Mouse (Mus musculus) CH12.LX (cell line): ENCODE data around the gene Klhl23. TPM values are rescaled to one million over a fixed set of nuclear protein-coding genes. Genes with fewer than 3 reads are reported as not detected.
"Not testable (repeated sequence)": the region's sequence is repeated elsewhere in the genome, so short reads cannot be mapped to it uniquely, and the experiment has no call there.

Experiments used
- DNase-seq: peaks from one replicate; pipeline ENCODE4 v3.0.0-alpha.2; 2013; ENCODE audit errors: extremely low read depth
- H3K27ac ChIP-seq: 2 replicates; pipeline ENCODE4 v1.5.1; 2012; ENCODE audit warnings: low read depth, mild to moderate bottlenecking, control low read depth, moderate library complexity; ENCODE audit not compliant: insufficient read depth
- H3K27me3 ChIP-seq: replicated peaks from 2 replicates; pipeline ENCODE3; 2012; ENCODE audit warnings: inconsistent platforms
- H3K36me3 ChIP-seq, 2 experiments: replicated peaks in 1 of 2; 2 replicates each; pipeline versions ENCODE3 to v1.6.1; 2012; ENCODE audit warnings: inconsistent platforms in 1 of 2, low read length in 1 of 2, mild to moderate bottlenecking in 1 of 2, mixed read lengths in 1 of 2, moderate library complexity in 1 of 2; ENCODE audit not compliant: control insufficient read depth in 1 of 2, insufficient read depth in 1 of 2
- H3K4me1 ChIP-seq, 2 experiments: 2 replicates each; pipeline ENCODE4 v1.6.1; 2012; ENCODE audit warnings: inconsistent platforms in 1 of 2, moderate library complexity in 1 of 2; ENCODE audit not compliant: insufficient read depth in 2 of 2, control insufficient read depth in 1 of 2
- H3K4me2 ChIP-seq: 2 replicates; pipeline ENCODE4 v1.6.1; 2012; ENCODE audit warnings: low read depth, mild to moderate bottlenecking, control low read depth; ENCODE audit not compliant: poor library complexity, insufficient read depth, severe bottlenecking
- H3K4me3 ChIP-seq, 3 experiments: fragments of 150-350 bp in 1 of 3; sonication (generic) in 1 of 3; replicated peaks in 1 of 3; 2 replicates each; pipeline versions ENCODE3 to v1.5.1; 2011 to 2012; ENCODE audit warnings: low read depth in 2 of 3, low read length in 2 of 3, mild to moderate bottlenecking in 2 of 3, moderate library complexity in 2 of 3, control low read depth in 1 of 3, improper control_type of control experiment in 1 of 3, inconsistent platforms in 1 of 3, mixed read lengths in 1 of 3; ENCODE audit not compliant: poor library complexity in 1 of 3
- H3K79me2 ChIP-seq: replicated peaks from 2 replicates; pipeline ENCODE4 v1.6.1; 2012; ENCODE audit warnings: mild to moderate bottlenecking, moderate library complexity; ENCODE audit not compliant: control insufficient read depth, poor library complexity, insufficient read depth, severe bottlenecking; ENCODE audit errors: extremely low read depth
- H3K9ac ChIP-seq: 2 replicates; pipeline ENCODE4 v1.6.1; 2012; ENCODE audit warnings: low read depth, mild to moderate bottlenecking, control low read depth, moderate library complexity; ENCODE audit not compliant: insufficient read depth
- H3K9me3 ChIP-seq: replicated peaks from 2 replicates; pipeline ENCODE3; 2012; ENCODE audit warnings: low read length, inconsistent platforms, mixed read lengths
- CHD1 ChIP-seq: IDR thresholded peaks from 2 replicates; pipeline ENCODE4 v1.6.1; 2012; ENCODE audit warnings: low read depth, low read length, improper control_type of control experiment, inconsistent platforms
- E2F4 ChIP-seq: IDR thresholded peaks from 2 replicates; pipeline ENCODE4 v1.6.1; 2011; ENCODE audit warnings: low read depth, low read length, improper control_type of control experiment; ENCODE audit not compliant: insufficient replicate concordance
- EP300 ChIP-seq: IDR thresholded peaks from 2 replicates; pipeline ENCODE4 v1.6.1; 2011; ENCODE audit warnings: low read length, improper control_type of control experiment
- ETS1 ChIP-seq: conservative IDR thresholded peaks from 2 replicates; pipeline ENCODE4 v1.6.1; 2012; ENCODE audit warnings: low read depth, mild to moderate bottlenecking, inconsistent platforms, low read length, improper control_type of control experiment, moderate library complexity
- GABPA ChIP-seq: IDR thresholded peaks from 2 replicates; pipeline ENCODE4 v1.6.1; 2012; ENCODE audit warnings: low read depth, low read length, improper control_type of control experiment, inconsistent platforms; ENCODE audit not compliant: insufficient replicate concordance
- HCFC1 ChIP-seq: IDR thresholded peaks from 2 replicates; pipeline ENCODE4 v1.6.1; 2012; ENCODE audit warnings: low read depth, mild to moderate bottlenecking, inconsistent platforms, low read length, improper control_type of control experiment
- IRF4 ChIP-seq: IDR thresholded peaks from 2 replicates; pipeline ENCODE4 v1.6.1; 2014; ENCODE audit warnings: low read depth, mild to moderate bottlenecking, inconsistent platforms, low read length, improper control_type of control experiment
- KAT2A ChIP-seq: IDR thresholded peaks from 2 replicates; pipeline ENCODE4 v1.6.1; 2012; ENCODE audit warnings: low read length, improper control_type of control experiment, inconsistent platforms; ENCODE audit not compliant: insufficient replicate concordance
- MAX ChIP-seq: IDR thresholded peaks from 2 replicates; pipeline ENCODE4 v1.6.1; 2011; ENCODE audit warnings: low read length, improper control_type of control experiment
- MAZ ChIP-seq: IDR thresholded peaks from 2 replicates; pipeline ENCODE4 v1.6.1; 2012; ENCODE audit warnings: low read depth, mild to moderate bottlenecking, inconsistent platforms, low read length, improper control_type of control experiment, moderate library complexity
- MEF2A ChIP-seq: IDR thresholded peaks from 2 replicates; pipeline ENCODE4 v1.6.1; 2014; ENCODE audit warnings: low read depth, mild to moderate bottlenecking, inconsistent platforms, low read length, improper control_type of control experiment, borderline replicate concordance
- NELFE ChIP-seq: IDR thresholded peaks from 2 replicates; pipeline ENCODE4 v1.6.1; 2011; ENCODE audit warnings: low read depth, low read length, improper control_type of control experiment
- PAX5 ChIP-seq: IDR thresholded peaks from 2 replicates; pipeline ENCODE4 v1.6.1; 2012; ENCODE audit warnings: low read length, inconsistent platforms, mixed read lengths
- POLR2AphosphoS2 ChIP-seq: IDR thresholded peaks from 2 replicates; pipeline ENCODE4 v1.6.1; 2011; ENCODE audit warnings: low read depth, low read length, improper control_type of control experiment
- RAD21 ChIP-seq: IDR thresholded peaks from 2 replicates; pipeline ENCODE4 v1.6.1; 2011; ENCODE audit warnings: low read depth, mild to moderate bottlenecking, low read length, improper control_type of control experiment, moderate library complexity
- RCOR1 ChIP-seq: conservative IDR thresholded peaks from 2 replicates; pipeline ENCODE4 v1.6.1; 2012; ENCODE audit warnings: low read depth, mild to moderate bottlenecking, inconsistent platforms, low read length, improper control_type of control experiment
- SIN3A ChIP-seq: IDR thresholded peaks from 2 replicates; pipeline ENCODE4 v1.6.1; 2012; ENCODE audit warnings: low read length, improper control_type of control experiment, inconsistent platforms
- SMC3 ChIP-seq: IDR thresholded peaks from 2 replicates; pipeline ENCODE4 v1.6.1; 2011; ENCODE audit warnings: low read depth, low read length, improper control_type of control experiment
- TBP ChIP-seq: conservative IDR thresholded peaks from 2 replicates; pipeline ENCODE4 v1.6.1; 2011; ENCODE audit warnings: low read depth, low read length, improper control_type of control experiment
- TCF12 ChIP-seq: IDR thresholded peaks from 2 replicates; pipeline ENCODE4 v1.6.1; 2014; ENCODE audit warnings: low read depth, mild to moderate bottlenecking, inconsistent platforms, low read length, improper control_type of control experiment
- USF1 ChIP-seq: IDR thresholded peaks from 2 replicates; pipeline ENCODE4 v1.6.1; 2014; ENCODE audit warnings: low read depth, mild to moderate bottlenecking, inconsistent platforms, low read length, improper control_type of control experiment
- USF2 ChIP-seq: conservative IDR thresholded peaks from 2 replicates; pipeline ENCODE4 v1.6.1; 2011; ENCODE audit warnings: low read depth, low read length, improper control_type of control experiment
- ZC3H11A ChIP-seq: IDR thresholded peaks from 2 replicates; pipeline ENCODE4 v1.6.1; 2012; ENCODE audit warnings: low read depth, mild to moderate bottlenecking, inconsistent platforms, low read length, improper control_type of control experiment
- ZKSCAN1 ChIP-seq: IDR thresholded peaks from 2 replicates; pipeline ENCODE4 v1.6.1; 2012; ENCODE audit warnings: low read depth, inconsistent platforms, low read length, improper control_type of control experiment, borderline replicate concordance
- ZMIZ1 ChIP-seq: IDR thresholded peaks from 2 replicates; pipeline ENCODE4 v1.6.1; 2012; ENCODE audit warnings: low read depth, mild to moderate bottlenecking, inconsistent platforms, low read length, improper control_type of control experiment
- ZNF384 ChIP-seq: IDR thresholded peaks from 2 replicates; pipeline ENCODE4 v1.6.1; 2012; ENCODE audit warnings: low read depth, low read length, improper control_type of control experiment, inconsistent platforms
- dilution Hi-C: fragments of 300-500 bp; cut with MboI; formaldehyde crosslinking; loops from 2 replicates; pipeline ENCODE4 v1.14.3; 2020; ENCODE audit warnings: low sequenced_read_pairs; ENCODE audit not compliant: extremely low pct_unique_long_range_greater_than_20kb, extremely low pct_ligation_motif_present
- in situ Hi-C: fragments of 300-500 bp; cut with MboI; formaldehyde crosslinking; loops from 3 replicates; pipeline ENCODE4 v1.14.3; 2019; ENCODE audit warnings: low sequenced_read_pairs, low pct_ligation_motif_present, low pct_unique_long_range_greater_than_20kb, mixed read lengths
- polyA plus RNA-seq: library from polyadenylated mRNA; unstranded; fragments of >175 nt; gene quantifications from 2 replicates; pipeline ENCODE4 v1.2.1, GENCODE M21; 2012; ENCODE audit warnings: low read depth; ENCODE audit not compliant: insufficient read length
- total RNA-seq, 2 experiments: library from RNA; depleted of rRNA; stranded (reverse); fragments of 300-350 nt in 1 of 2; fragments of >200 nt in 1 of 2; gene quantifications; 2 replicates each; pipeline ENCODE4 v1.2.3; 2012 to 2014

Gene Klhl23
- total and polyA plus RNA-seq, 3 experiments = 0.05 to 0.34 (median 0.09) TPM

DNA sequence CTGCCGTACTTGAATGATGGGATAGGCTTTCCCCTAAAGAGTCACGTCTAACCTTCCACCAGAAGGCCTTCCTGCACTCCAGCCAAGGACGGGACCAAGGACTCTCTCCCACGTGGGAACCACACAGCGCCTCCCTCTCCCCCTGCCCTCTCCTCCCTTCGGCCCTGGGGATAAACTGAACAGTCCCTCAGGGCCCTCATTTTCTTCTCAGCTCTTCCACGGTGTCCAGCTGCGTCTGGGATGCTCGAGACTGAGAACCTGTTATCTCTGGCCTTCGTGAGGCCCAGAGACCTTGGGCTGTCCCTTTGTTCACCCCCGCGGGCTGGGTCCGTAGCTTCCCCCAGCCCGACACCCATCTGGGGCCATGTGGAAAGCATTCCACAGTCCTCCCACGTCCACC lies 11.6 kb upstream of the Klhl23 start:
- H3K4me1 ChIP-seq = no peaks in the 10 kb centered on the region
- H3K27me3 ChIP-seq = peaks cover 2% of the 10 kb centered on the region
- no peaks in the 10 kb centered on the region for H3K79me2 ChIP-seq
- no peak overlapping the region for H3K27ac ChIP-seq
- no peak overlapping the region for H3K4me3 ChIP-seq
- DNase-seq = no peak
- H3K9me3 ChIP-seq = peaks cover 3% of the 10 kb centered on the region
- no peak overlapping the region for H3K9ac ChIP-seq
- TF ChIP-seq SMC3 (no peak), POLR2AphosphoS2 (no peak), TBP (no peak), E2F4 (no peak), PAX5 (no peak), RCOR1 (no peak), ZNF384 (no peak), NELFE (no peak), MAZ (no peak), GABPA (no peak), IRF4 (no peak), TCF12 (no peak), RAD21 (no peak)
- in situ Hi-C loops (no loop called here), dilution Hi-C loops (no loop called here)
- H3K36me3 ChIP-seq = no peaks in the 10 kb centered on the region
- H3K4me2 ChIP-seq = no peak overlapping the region

DNA sequence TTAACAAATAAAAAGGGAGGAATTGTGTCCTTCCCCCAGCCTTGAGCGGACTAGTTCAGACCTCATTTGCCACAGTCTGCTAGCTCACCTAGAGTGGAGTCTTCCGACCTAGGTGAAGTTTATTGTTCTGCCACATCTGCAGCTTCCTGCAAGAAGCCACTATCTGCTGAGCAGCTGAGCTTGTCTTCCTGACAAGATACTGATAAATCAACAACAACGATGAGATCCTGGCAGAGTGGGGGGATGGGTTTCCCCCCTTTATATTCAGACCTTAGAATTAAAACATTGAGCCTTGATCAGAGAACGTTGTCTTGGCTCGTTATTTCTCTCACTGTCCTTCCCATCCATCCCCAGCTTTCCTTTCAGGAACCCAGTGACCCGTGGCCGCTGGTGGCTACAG lies 10.4 kb upstream of the Klhl23 start:
- H3K4me1 ChIP-seq, H3K27ac ChIP-seq, in situ Hi-C loops, H3K9me3 ChIP-seq, H3K36me3 ChIP-seq, H3K4me2 ChIP-seq, H3K4me3 ChIP-seq, H3K79me2 ChIP-seq, dilution Hi-C loops, H3K27me3 ChIP-seq, DNase-seq, H3K9ac ChIP-seq: not testable (repeated sequence)

DNA sequence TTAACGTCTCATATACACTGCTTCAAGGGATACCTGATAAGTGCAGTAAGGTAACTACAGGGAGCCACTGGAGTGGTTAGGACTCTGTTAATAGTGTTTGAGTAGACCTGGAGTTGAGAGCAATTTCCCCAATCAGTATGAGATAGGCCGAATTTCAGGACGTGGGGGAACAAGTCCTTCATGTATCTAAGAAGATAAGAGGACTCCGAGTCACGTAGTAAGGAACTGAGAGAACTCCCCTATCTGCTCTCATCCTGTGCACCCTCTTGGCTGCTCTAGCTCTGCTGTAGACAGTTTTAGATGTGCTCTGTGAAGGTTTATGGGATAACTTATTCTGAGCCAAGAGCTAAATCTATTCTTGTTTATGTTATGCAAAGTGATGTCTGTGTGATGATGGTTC lies 5.2 kb upstream of the Klhl23 start:
- Histone ChIP-seq H3K36me3 (no peaks in the 10 kb centered on the region), H3K4me1 (no peaks in the 10 kb centered on the region; a peak in 1 of 4 replicates), H3K27me3 (peaks cover 2% of the 10 kb centered on the region), H3K79me2 (no peaks in the 10 kb centered on the region), H3K9me3 (peaks cover 3% of the 10 kb centered on the region), H3K4me2 (no peak overlapping the region), H3K4me3 (no peak overlapping the region), H3K27ac (no peak overlapping the region), H3K9ac (no peak overlapping the region)
- DNase-seq = no peak
- in situ Hi-C loops (no loop called here), dilution Hi-C loops (no loop called here)
- no peak for TF ChIP-seq GABPA
- TF ChIP-seq SIN3A = no peak
- no peak for TF ChIP-seq MEF2A
- TF ChIP-seq SMC3 = no peak
- TF ChIP-seq HCFC1 = no peak
- TF ChIP-seq EP300 = no peak
- no peak for TF ChIP-seq POLR2AphosphoS2
- no peak for TF ChIP-seq MAX
- no peak for TF ChIP-seq USF2
- TF ChIP-seq ZC3H11A = no peak
- TF ChIP-seq PAX5 = no peak
- TF ChIP-seq USF1 = no peak
- no peak for TF ChIP-seq E2F4
- TF ChIP-seq ETS1 = no peak
- TF ChIP-seq MAZ = no peak
- no peak for TF ChIP-seq ZMIZ1
- no peak for TF ChIP-seq CHD1
- TF ChIP-seq ZKSCAN1 = no peak
- TF ChIP-seq KAT2A = no peak
